Mouse (Mus musculus) E14TG2a.4 (cell line): ENCODE results near the gene Smyd1.

Experiments used
- H3K27me3 ChIP-seq: 2 replicates; pipeline ENCODE4 v1.6.1; 2014; ENCODE audit warnings: low read length, control low read depth; ENCODE audit not compliant: insufficient read depth
- H3K36me3 ChIP-seq: 2 replicates; pipeline ENCODE4 v1.6.1; 2014; ENCODE audit warnings: low read length, control low read depth; ENCODE audit not compliant: insufficient read depth
- H3K4me1 ChIP-seq: replicated peaks from 2 replicates; pipeline ENCODE4 v1.6.1; 2014; ENCODE audit warnings: low read depth, low read length, control low read depth
- H3K4me3 ChIP-seq: replicated peaks from 2 replicates; pipeline ENCODE4 v1.5.1; 2014; ENCODE audit warnings: mild to moderate bottlenecking, low read length
- H3K9me3 ChIP-seq: 2 replicates; pipeline ENCODE4 v1.6.1; 2014; ENCODE audit warnings: low read length, control low read depth
- CTCF ChIP-seq: conservative IDR thresholded peaks from 2 replicates; pipeline ENCODE4 v1.5.1; 2014; ENCODE audit warnings: low read length
- NANOG ChIP-seq: IDR thresholded peaks from 2 replicates; pipeline ENCODE4 v1.6.1; 2014; ENCODE audit warnings: borderline replicate concordance, low read length, mixed read lengths
- POU5F1 ChIP-seq: IDR thresholded peaks from 2 replicates; pipeline ENCODE4 v1.6.1; 2014; ENCODE audit warnings: low read length, borderline replicate concordance

Gene Smyd1

GRCm38 (mm10) chr6:71307486-71307885 is 14.5 kb downstream of the Smyd1 start:
- H3K36me3 ChIP-seq, result no peaks in the 10 kb centered on the region
- H3K9me3 ChIP-seq, result no peaks in the 10 kb centered on the region
- no peak overlapping the region for H3K4me3 ChIP-seq
- peaks cover 8% of the 10 kb centered on the region for H3K4me1 ChIP-seq
- TF ChIP-seq NANOG (no peak), CTCF (no peak), POU5F1 (no peak)
- H3K27me3 ChIP-seq, result 0 out of 2 replicates have a peak, but pooled peaks cover 2% of the 10 kb centered on the region

GRCm38 (mm10) chr6:71302097-71302731 is 19.8 kb downstream of the Smyd1 start:
- Histone ChIP-seq H3K4me3 (no peak overlapping the region), H3K27me3 (no peaks in the 10 kb centered on the region), H3K36me3 (peaks cover 25% of the 10 kb centered on the region), H3K9me3 (no peaks in the 10 kb centered on the region), H3K4me1 (peaks cover 28% of the 10 kb centered on the region)
- TF ChIP-seq NANOG, result no peak
- TF ChIP-seq CTCF, result peak; percentile 31; the same call in 1 of the 2 replicates

- peak; percentile 98 for TF ChIP-seq CTCF
- no peak for TF ChIP-seq NANOG
- no peak for TF ChIP-seq POU5F1
- H3K4me1 ChIP-seq, result peaks cover 48% of the 10 kb centered on the region
- H3K4me3 ChIP-seq, result no peak overlapping the region
- no peaks in the 10 kb centered on the region for H3K27me3 ChIP-seq
- peaks cover 29% of the 10 kb centered on the region for H3K36me3 ChIP-seq
- no peaks in the 10 kb centered on the region for H3K9me3 ChIP-seq
Measured at GRCm38 (mm10) chr6:71298751-71299150, 23.3 kb downstream of the Smyd1 start.

- H3K27me3 ChIP-seq, result no peaks in the 10 kb centered on the region
- TF ChIP-seq POU5F1, result no peak
- no peak for TF ChIP-seq CTCF
- TF ChIP-seq NANOG, result no peak
- H3K4me1 ChIP-seq, result peaks cover 51% of the 10 kb centered on the region
- H3K9me3 ChIP-seq, result no peaks in the 10 kb centered on the region
- H3K36me3 ChIP-seq, result peaks cover 29% of the 10 kb centered on the region
- no peak overlapping the region for H3K4me3 ChIP-seq
Measured at GRCm38 (mm10) chr6:71298051-71298450, 24.0 kb downstream of the Smyd1 start.

GRCm38 (mm10) chr6:71295303-71295702 is 26.7 kb downstream of the Smyd1 start:
- TF ChIP-seq CTCF, result peak; percentile 26
- TF ChIP-seq NANOG, result no peak
- peaks cover 13% of the 10 kb centered on the region for H3K36me3 ChIP-seq
- H3K27me3 ChIP-seq, result no peaks in the 10 kb centered on the region
- no peak overlapping the region for H3K4me3 ChIP-seq
- no peaks in the 10 kb centered on the region for H3K9me3 ChIP-seq
- peaks cover 41% of the 10 kb centered on the region for H3K4me1 ChIP-seq

- Histone ChIP-seq H3K4me1 (peaks cover 36% of the 10 kb centered on the region), H3K27me3 (no peaks in the 10 kb centered on the region), H3K36me3 (peaks cover 7% of the 10 kb centered on the region), H3K9me3 (no peaks in the 10 kb centered on the region), H3K4me3 (peak overlapping the region; percentile 79)
- no peak for TF ChIP-seq CTCF
- no peak for TF ChIP-seq POU5F1
- TF ChIP-seq NANOG, result peak; percentile 45; the same call in 1 of the 2 replicates
Measured at GRCm38 (mm10) chr6:71293509-71293908, 28.5 kb downstream of the Smyd1 start.

GRCm38 (mm10) chr6:71279418-71279817 is 42.6 kb downstream of the Smyd1 start:
- H3K36me3 ChIP-seq, result peaks cover 12% of the 10 kb centered on the region
- no peak overlapping the region for H3K4me3 ChIP-seq
- H3K4me1 ChIP-seq, result peaks cover 4% of the 10 kb centered on the region
- no peaks in the 10 kb centered on the region for H3K9me3 ChIP-seq
- TF ChIP-seq CTCF, result peak; percentile 6; the same call in 1 of the 2 replicates
- TF ChIP-seq POU5F1, result no peak
- TF ChIP-seq NANOG, result no peak
- no peaks in the 10 kb centered on the region for H3K27me3 ChIP-seq

GRCm38 (mm10) chr6:71274621-71275020 is 47.4 kb downstream of the Smyd1 start:
- Histone ChIP-seq H3K4me1 (peaks cover 31% of the 10 kb centered on the region), H3K27me3 (no peaks in the 10 kb centered on the region), H3K4me3 (no peak overlapping the region), H3K9me3 (no peaks in the 10 kb centered on the region), H3K36me3 (peaks cover 11% of the 10 kb centered on the region; the same call in 1 of the 2 replicates)
- no peak for TF ChIP-seq NANOG

- no peak overlapping the region for H3K4me3 ChIP-seq
- H3K27me3 ChIP-seq, result no peaks in the 10 kb centered on the region
- peaks cover 11% of the 10 kb centered on the region; the same call in 1 of the 2 replicates for H3K36me3 ChIP-seq
- H3K4me1 ChIP-seq, result peaks cover 40% of the 10 kb centered on the region
- TF ChIP-seq POU5F1, result no peak
- TF ChIP-seq CTCF, result no peak
- no peak for TF ChIP-seq NANOG
- H3K9me3 ChIP-seq, result no peaks in the 10 kb centered on the region
Measured at GRCm38 (mm10) chr6:71273715-71274114, 48.3 kb downstream of the Smyd1 start.
